Mouse (Mus musculus): ENCODE data around the gene Adam10. TPM values are rescaled to one million over a fixed set of nuclear protein-coding genes. Genes with fewer than 3 reads are reported as not detected.

The Adam10 gene
- polyA plus RNA-seq, 1 experiment from 2014 or later = 93.6 TPM

GRCm38 (mm10) chr9:70675117-70675516 is 3.7 kb upstream of the Adam10 start:
- WGBS = 78% methylated on average over 4 of the region's 4 CpGs
- Histone ChIP-seq H3K27me3 (no peaks in the 10 kb centered on the region), H3K36me3 (no peaks in the 10 kb centered on the region), H3K4me1 (replicated peaks) (peaks cover 4% of the 10 kb centered on the region), H3K4me2 (no peak overlapping the region), H3K9me3 (no peaks in the 10 kb centered on the region), H3K4me3 (no peak overlapping the region), H3K9ac (no peak overlapping the region), H3K27ac (replicated peaks) (no peak overlapping the region)
- ATAC-seq (ENCODE audit: low read depth) = no peak

DNA sequence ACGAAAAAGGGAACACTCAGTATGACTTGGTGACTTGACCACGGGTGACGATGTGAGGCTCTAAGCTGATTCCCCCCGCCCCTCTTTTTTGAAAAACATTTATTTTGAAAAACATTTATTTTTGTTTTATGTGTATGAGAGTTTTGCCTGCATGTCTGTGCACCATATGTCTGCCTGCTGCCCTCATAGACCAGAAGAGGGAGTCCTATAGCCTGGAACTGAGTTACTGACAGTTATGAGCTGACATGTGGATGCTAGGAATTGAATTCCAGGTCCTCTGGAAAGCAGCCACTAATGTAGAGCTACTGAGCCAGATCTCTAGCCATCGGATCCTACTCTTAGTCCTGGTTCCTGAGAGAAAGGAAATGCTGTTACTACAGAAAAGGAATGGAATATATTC is 2.8 kb upstream of the Adam10 start:
- 86% methylated on average over 5 of the region's 5 CpGs for WGBS
- ATAC-seq (ENCODE audit: low read depth) = no peak
- H3K9me3 ChIP-seq = no peaks in the 10 kb centered on the region
- no peaks in the 10 kb centered on the region for H3K36me3 ChIP-seq
- no peaks in the 10 kb centered on the region for H3K27me3 ChIP-seq
- H3K9ac ChIP-seq = no peak overlapping the region
- peaks cover 12% of the 10 kb centered on the region for H3K4me1 ChIP-seq (replicated peaks)
- no peak overlapping the region for H3K27ac ChIP-seq (replicated peaks)
- no peak overlapping the region for H3K4me3 ChIP-seq
- no peak overlapping the region for H3K4me2 ChIP-seq

DNA sequence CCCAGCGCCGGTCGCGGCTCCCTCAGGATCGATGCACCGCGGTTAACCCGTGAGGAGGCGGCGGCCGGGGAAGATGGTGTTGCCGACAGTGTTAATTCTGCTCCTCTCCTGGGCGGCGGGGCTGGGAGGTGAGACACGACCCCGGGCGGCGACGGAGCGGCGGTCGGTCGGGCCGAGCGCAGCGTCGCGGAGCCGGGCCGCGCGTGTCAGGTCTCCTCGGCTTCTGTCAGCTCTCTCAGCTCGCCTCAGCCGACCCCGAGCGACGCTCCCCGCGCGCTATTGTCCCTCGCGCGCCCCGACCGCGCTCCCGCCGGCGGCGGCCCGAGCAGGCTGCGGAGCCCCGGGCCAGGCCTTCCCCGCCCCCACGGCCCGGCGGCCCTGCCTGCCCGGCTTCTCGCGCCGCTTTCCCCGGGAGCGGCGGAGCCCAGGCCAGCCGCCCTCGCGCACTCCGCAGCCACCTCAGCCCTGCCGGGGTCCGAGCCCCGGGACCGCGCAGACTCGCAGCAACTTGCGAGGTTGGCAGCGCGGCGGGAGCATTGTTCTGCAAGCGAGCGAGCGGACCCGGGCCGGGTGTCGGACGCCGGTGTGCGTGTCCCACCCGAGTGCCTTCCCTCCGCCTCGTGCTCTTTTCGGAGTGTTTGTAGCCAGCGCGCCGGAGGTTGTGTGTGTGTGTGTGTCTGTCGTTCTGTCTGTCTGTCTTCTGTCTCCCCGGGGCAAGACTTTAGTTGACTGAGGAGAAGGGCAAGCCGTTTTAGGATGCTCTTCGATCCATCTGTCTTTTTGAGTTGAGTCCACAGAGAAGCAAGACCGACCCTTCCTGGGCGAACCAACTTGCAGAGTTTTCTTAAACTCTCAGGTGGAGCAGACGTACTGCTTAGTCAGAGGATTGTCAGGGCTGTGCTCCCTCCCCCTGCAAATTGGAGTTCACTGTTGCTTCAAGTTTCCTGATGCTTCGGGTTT is 615 bp downstream of the Adam10 start:
- Histone ChIP-seq H3K4me3 (peak overlapping the region; percentile 97), H3K9ac (peak overlapping the region; percentile 98), H3K4me2 (peak overlapping the region; percentile 89), H3K9me3 (no peaks in the 10 kb centered on the region), H3K4me1 (replicated peaks) (peaks cover 31% of the 10 kb centered on the region), H3K27me3 (no peaks in the 10 kb centered on the region), H3K36me3 (no peaks in the 10 kb centered on the region), H3K27ac (replicated peaks) (peak overlapping the region; percentile 99)
- under 1% methylated on average over 62 of the region's 103 CpGs for WGBS
- ATAC-seq (ENCODE audit: low read depth) = peak; percentile 81

DNA sequence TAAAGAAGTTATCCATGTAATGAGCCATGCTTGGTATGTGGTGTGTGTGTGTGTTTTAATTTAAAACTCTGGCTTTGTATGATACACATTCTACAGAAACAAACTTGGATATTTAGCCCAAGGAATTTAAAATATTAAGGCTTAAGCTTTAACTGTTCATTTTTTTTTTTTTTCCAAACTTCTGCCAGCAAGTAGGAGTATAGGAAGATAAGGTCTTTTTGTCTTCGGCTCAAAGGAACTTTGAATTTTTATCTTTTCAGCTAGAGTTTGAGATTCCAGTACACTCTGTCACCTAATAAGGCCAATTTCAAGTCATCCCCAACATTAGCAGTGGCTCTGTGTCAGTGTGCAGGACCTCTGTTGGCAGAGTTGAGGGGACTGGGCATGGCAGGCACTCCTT is 3.4 kb downstream of the Adam10 start:
- Histone ChIP-seq H3K36me3 (no peaks in the 10 kb centered on the region), H3K27ac (replicated peaks) (no peak overlapping the region), H3K27me3 (no peaks in the 10 kb centered on the region), H3K4me3 (no peak overlapping the region), H3K9me3 (no peaks in the 10 kb centered on the region), H3K9ac (no peak overlapping the region), H3K4me1 (replicated peaks) (peaks cover 35% of the 10 kb centered on the region), H3K4me2 (peak overlapping the region; percentile 89)
- no peak for ATAC-seq (ENCODE audit: low read depth)
- 86% methylated on average over 1 of the region's 1 CpGs for WGBS

DNA sequence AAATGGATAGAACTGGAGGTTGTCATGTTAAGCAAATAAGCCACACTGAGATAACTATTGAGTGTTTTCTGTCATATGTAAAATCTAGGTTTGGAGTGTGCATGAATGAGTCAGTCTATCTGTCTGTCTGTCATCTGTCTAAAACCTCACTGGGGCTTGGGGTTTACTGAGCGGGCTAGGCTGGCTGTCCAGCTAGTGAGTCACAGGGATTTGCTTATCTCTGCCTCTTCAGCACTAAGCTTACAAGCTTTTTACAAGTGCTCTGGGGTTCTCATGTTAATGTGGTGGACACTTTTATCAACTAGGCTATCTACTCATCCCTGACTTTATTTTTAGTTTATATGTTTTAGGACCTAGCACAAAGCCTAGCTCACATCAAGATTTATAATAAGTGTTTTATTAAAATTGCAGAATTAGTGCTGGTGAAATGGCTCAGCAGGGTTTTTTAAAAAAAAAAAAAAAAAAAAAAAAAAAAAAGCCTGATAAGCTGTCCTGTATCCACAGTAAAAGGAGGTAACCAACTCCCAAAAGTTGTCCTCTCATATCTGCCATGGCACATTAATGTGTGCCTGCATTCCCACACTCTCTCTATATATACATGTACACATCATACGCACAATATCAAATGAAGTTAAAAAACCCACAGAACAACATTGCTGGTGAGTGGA is 9.6 kb downstream of the Adam10 start:
- 94% methylated on average over 2 of the region's 2 CpGs for WGBS
- Histone ChIP-seq H3K36me3 (no peaks in the 10 kb centered on the region), H3K4me1 (replicated peaks) (peaks cover 4% of the 10 kb centered on the region; the same call in 1 of the 2 replicates), H3K27me3 (no peaks in the 10 kb centered on the region), H3K4me2 (no peak overlapping the region), H3K4me3 (no peak overlapping the region), H3K9me3 (no peaks in the 10 kb centered on the region), H3K9ac (no peak overlapping the region), H3K27ac (replicated peaks) (no peak overlapping the region)
- no peak for ATAC-seq (ENCODE audit: low read depth)

- H3K27ac ChIP-seq (replicated peaks) = no peak overlapping the region
- no peak overlapping the region for H3K4me2 ChIP-seq
- H3K9ac ChIP-seq = no peak overlapping the region
- peaks cover 2% of the 10 kb centered on the region; the same call in 1 of the 2 replicates for H3K4me1 ChIP-seq (replicated peaks)
- H3K36me3 ChIP-seq = no peaks in the 10 kb centered on the region
- ATAC-seq (ENCODE audit: low read depth) = no peak
- H3K4me3 ChIP-seq = no peak overlapping the region
- 73% methylated on average over 3 of the region's 3 CpGs for WGBS
- no peaks in the 10 kb centered on the region for H3K27me3 ChIP-seq
- H3K9me3 ChIP-seq = no peaks in the 10 kb centered on the region
These were observed 11.1 kb downstream of the Adam10 start for GRCm38 (mm10) chr9:70689926-70690325.

- no peak overlapping the region for H3K4me3 ChIP-seq
- no peaks in the 10 kb centered on the region; the same call in 1 of the 2 replicates for H3K4me1 ChIP-seq (replicated peaks)
- no peaks in the 10 kb centered on the region for H3K36me3 ChIP-seq
- no peak overlapping the region for H3K9ac ChIP-seq
- H3K27me3 ChIP-seq = no peaks in the 10 kb centered on the region
- H3K9me3 ChIP-seq = no peaks in the 10 kb centered on the region
- H3K27ac ChIP-seq (replicated peaks) = no peak overlapping the region
- H3K4me2 ChIP-seq = no peak overlapping the region
- no peak for ATAC-seq (ENCODE audit: low read depth)
These were observed 11.8 kb downstream of the Adam10 start for GRCm38 (mm10) chr9:70690579-70690978.

DNA sequence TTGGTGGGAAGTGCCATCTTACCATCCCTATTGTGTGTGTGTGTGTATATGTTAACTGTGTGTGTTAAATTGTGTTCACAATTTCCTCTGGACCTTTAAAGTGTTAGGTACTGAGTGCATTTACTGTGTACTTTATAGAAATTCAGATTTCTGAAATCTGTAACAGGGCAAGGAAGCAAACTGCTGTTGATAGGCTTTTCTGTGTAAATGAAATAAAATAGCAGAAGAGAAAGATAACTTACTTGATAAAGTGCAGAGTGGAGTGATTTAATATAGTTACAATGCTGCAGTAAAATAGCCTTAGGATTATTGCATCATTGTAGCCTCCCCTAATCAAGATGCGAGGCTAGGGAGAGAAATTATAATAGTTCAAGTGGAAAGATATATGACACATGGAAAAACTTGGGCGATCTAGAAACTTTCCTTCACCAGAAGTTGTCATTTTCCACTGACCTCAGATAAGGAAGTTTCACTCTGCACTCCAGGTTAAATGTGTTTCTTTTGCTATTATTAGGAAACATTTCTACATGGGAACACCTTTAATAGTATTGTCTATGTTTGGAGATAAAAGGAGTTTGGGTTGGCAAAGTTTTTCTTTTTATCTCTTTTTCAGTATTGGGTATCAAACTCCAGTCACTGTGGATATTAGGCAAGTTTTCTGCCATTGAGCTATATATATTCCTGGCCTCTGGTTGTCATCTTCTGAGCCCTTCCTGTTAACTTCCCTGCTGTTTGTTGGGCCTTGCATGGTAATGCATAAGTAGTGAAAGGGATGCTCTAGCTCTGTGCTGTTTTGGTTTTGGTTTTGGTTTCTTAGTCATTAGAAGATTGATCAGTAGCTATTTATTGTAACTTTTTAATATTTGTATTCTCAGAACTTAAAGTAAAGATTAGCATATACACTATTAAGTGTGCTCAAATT is 13.2 kb downstream of the Adam10 start:
- H3K36me3 ChIP-seq = no peaks in the 10 kb centered on the region
- H3K27ac ChIP-seq (replicated peaks) = no peak overlapping the region
- ATAC-seq (ENCODE audit: low read depth) = no peak
- 82% methylated on average over 2 of the region's 2 CpGs for WGBS
- no peaks in the 10 kb centered on the region; the same call in 1 of the 2 replicates for H3K4me1 ChIP-seq (replicated peaks)
- H3K4me2 ChIP-seq = no peak overlapping the region
- H3K9ac ChIP-seq = no peak overlapping the region
- H3K9me3 ChIP-seq = no peaks in the 10 kb centered on the region
- H3K27me3 ChIP-seq = no peaks in the 10 kb centered on the region
- no peak overlapping the region for H3K4me3 ChIP-seq

GRCm38 (mm10) chr9:70695723-70696122 is 16.9 kb downstream of the Adam10 start:
- Histone ChIP-seq H3K4me3 (no peak overlapping the region), H3K36me3 (no peaks in the 10 kb centered on the region), H3K9ac (no peak overlapping the region), H3K9me3 (no peaks in the 10 kb centered on the region), H3K27ac (replicated peaks) (no peak overlapping the region), H3K4me2 (no peak overlapping the region), H3K4me1 (replicated peaks) (no peaks in the 10 kb centered on the region; the same call in 1 of the 2 replicates), H3K27me3 (no peaks in the 10 kb centered on the region)
- WGBS = 94% methylated on average over 2 of the region's 2 CpGs
- no peak for ATAC-seq (ENCODE audit: low read depth)

DNA sequence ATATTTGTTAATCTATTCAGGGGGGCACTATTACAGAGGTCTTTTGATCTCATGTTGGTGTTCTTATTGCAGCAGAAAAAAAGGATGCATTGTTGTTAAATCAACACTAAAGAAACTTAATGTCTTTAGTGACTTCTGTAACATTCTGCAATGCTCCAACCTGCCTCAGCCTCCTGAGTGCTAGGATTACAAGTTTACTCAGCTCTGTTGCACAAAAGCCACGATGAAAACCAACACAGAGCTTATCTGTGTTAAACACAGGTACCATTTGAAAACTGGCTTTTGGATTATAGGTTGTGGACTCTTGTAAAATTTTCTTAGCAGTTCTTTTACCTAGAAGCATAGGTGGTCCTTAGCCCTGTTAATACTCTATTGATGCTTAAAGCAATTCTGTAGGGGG is 19.3 kb downstream of the Adam10 start:
- Histone ChIP-seq H3K4me2 (no peak overlapping the region), H3K9me3 (no peaks in the 10 kb centered on the region), H3K27ac (replicated peaks) (no peak overlapping the region), H3K9ac (no peak overlapping the region), H3K4me3 (no peak overlapping the region), H3K36me3 (no peaks in the 10 kb centered on the region), H3K27me3 (no peaks in the 10 kb centered on the region), H3K4me1 (replicated peaks) (no peaks in the 10 kb centered on the region; the same call in 1 of the 2 replicates)
- WGBS = 89% methylated on average over 1 of the region's 1 CpGs
- no peak for ATAC-seq (ENCODE audit: low read depth)

GRCm38 (mm10) chr9:70703597-70704203 is 24.9 kb downstream of the Adam10 start:
- no peak overlapping the region for H3K4me3 ChIP-seq
- H3K4me1 ChIP-seq (replicated peaks) = no peaks in the 10 kb centered on the region; the same call in 1 of the 2 replicates
- no peaks in the 10 kb centered on the region for H3K27me3 ChIP-seq
- no peak overlapping the region for H3K27ac ChIP-seq (replicated peaks)
- H3K36me3 ChIP-seq = peaks cover 6% of the 10 kb centered on the region; the same call in 1 of the 2 replicates
- no peak overlapping the region for H3K9ac ChIP-seq
- 97% methylated on average over 5 of the region's 5 CpGs for WGBS
- no peak for ATAC-seq (ENCODE audit: low read depth)
- no peak overlapping the region for H3K4me2 ChIP-seq
- no peaks in the 10 kb centered on the region for H3K9me3 ChIP-seq

Measured in neural tube, embryonic 13.5 days (tissue).